Mouse (Mus musculus) activated CD4-positive, CD25-positive, alpha-beta regulatory T cell, adult 4 months (primary cell): Measurements from ENCODE around the gene Dock2. TPM values are rescaled to one million over a fixed set of nuclear protein-coding genes. Genes with fewer than 3 reads are reported as not detected.

Source experiments
- ATAC-seq: one replicate; pipeline ENCODE4 v1.8.0; 2017
- polyA plus RNA-seq, 2 experiments: library from polyadenylated mRNA; unstranded; fragments of 100-300 nt; shearing (Covaris generic); gene quantifications; one replicate each; pipeline ENCODE4 v1.2.1; 2017

Dock2 gene
- polyA plus RNA-seq, 2 experiments from 2014 or later, result 271 to 290 TPM

GRCm38 (mm10) chr11:34339693-34340092, 444.0 kb downstream of the Dock2 start:
- no peak for ATAC-seq

- ATAC-seq, result no peak
These were observed 445.8 kb downstream of the Dock2 start for GRCm38 (mm10) chr11:34337907-34338306.

DNA sequence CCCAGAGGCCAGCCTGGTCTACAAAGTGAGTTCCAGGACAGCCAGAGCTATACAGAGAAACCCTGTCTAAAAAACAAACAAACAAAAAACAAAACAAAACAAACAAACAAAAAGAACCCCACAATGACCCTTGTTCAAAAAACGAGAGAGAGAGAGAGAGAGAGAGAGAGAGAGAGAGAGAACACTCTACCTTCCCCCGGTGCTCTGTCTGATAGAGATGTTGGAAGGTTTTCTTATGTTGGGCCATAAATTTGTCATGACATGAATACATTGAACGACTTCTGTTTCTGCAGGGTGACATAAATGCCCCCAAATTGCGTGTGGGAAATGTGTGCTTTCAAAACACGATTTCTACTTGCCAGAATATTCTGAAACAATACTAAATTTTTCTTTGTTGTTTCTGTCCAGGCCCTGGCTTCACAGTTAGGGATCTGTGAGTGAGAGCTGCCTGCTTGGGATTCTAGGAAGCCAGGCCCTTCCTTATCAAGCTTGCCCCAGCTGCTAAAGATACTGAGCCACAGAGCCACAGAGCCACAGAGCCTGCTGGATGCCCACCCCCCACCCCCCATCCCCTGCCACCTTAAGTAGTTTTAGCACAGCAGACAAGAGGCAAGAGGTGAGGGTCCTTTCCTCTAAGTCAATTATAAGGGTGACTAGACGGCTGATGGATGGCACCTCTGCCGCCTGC, 451.2 kb downstream of the Dock2 start:
- ATAC-seq, result no peak

- no peak for ATAC-seq
These were observed 460.0 kb downstream of the Dock2 start for GRCm38 (mm10) chr11:34323664-34324063.

DNA sequence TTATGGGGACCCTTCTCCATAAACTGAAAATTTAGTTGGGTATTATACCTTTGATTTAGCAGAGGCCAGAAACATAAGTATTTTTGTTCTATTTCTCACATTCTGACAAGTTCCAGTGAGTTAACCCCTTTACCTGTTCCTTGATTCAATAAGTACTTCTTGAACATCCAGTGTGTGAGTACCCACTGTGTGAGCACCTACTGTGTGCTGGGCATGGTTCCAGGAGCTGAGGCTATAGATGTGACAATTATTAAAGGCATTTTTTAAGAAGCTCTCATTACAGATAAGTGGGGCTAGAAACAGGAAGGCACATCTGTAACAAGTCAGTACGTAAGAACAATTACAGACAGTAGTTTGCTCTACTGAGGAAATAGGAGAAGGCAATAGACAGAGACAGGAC, 464.4 kb downstream of the Dock2 start:
- no peak for ATAC-seq

GRCm38 (mm10) chr11:34317001-34317400, 466.7 kb downstream of the Dock2 start:
- ATAC-seq, result no peak

DNA sequence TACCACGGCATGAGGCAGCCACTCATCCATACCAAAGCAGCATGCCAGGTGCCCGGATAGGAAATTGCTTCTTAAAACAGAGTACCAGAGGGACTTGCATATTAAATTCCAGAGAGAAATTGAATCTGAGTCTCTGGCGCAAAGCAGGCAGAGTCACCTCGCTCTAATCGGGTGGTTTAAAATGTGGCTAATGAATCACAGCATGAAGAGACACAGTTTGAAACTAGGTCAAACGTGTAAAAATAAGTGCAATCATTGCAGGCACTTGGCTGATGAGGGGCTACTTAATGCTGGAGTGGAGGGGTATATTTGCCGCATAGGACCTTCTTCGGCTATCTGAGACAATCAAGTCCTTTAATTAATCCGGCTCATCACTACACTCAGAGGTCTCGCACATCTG, 467.5 kb downstream of the Dock2 start:
- no peak for ATAC-seq

- no peak for ATAC-seq
These were observed 468.3 kb downstream of the Dock2 start for GRCm38 (mm10) chr11:34315383-34315782.

GRCm38 (mm10) chr11:34314534-34315379, 468.9 kb downstream of the Dock2 start, which contains the start of gene Fam196b:
Gene Fam196b, plus strand, starts transcription at chr11:34314822.
- ATAC-seq, result no peak

- no peak for ATAC-seq
These were observed 471.5 kb downstream of the Dock2 start for GRCm38 (mm10) chr11:34312208-34312607.

DNA sequence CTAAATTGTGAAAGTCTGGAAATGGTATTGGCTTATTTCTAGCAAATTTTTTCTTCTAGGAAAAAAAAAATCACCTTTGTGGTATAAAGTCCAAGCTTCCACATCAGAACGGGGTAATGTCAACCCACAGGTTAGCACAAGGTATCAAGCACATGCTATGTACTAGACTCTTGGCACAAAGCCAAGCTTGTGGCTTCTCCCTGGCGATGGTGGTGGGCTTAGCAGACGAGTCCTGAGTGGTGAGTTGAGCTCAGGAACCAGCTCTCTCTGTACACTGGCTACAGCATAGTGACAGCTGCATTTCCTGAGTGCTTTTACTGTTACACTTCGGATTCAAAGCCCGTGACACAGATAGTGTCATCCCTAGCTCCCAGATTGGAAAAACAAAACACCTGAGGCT, 472.0 kb downstream of the Dock2 start:
- ATAC-seq, result no peak

GRCm38 (mm10) chr11:34309360-34309759, 474.3 kb downstream of the Dock2 start:
- ATAC-seq, result no peak

- no peak for ATAC-seq
These were observed 475.0 kb downstream of the Dock2 start for GRCm38 (mm10) chr11:34308731-34309130.

- no peak for ATAC-seq
These were observed 477.5 kb downstream of the Dock2 start for GRCm38 (mm10) chr11:34306231-34306630.

- no peak for ATAC-seq
These were observed 483.6 kb downstream of the Dock2 start for GRCm38 (mm10) chr11:34300064-34300463.

DNA sequence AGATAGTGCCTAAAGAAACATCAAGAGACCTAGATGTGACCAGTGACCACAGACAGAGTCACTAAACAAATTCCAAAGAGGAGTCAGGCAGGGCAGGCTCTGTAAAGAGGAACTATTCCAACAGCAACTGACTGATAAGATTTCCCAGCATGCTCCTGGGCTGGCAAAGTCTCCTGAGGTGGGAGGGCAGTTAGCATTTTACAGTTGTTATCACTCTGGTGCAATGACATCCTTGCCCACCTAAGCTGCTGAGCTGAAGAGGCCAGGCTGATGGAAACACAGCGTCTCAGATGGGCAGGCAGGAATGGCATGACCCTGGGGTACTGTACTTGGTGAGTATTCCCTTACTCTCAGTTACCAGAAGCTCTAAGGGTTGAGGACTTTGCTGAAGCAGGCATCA, 484.1 kb downstream of the Dock2 start:
- ATAC-seq, result no peak

DNA sequence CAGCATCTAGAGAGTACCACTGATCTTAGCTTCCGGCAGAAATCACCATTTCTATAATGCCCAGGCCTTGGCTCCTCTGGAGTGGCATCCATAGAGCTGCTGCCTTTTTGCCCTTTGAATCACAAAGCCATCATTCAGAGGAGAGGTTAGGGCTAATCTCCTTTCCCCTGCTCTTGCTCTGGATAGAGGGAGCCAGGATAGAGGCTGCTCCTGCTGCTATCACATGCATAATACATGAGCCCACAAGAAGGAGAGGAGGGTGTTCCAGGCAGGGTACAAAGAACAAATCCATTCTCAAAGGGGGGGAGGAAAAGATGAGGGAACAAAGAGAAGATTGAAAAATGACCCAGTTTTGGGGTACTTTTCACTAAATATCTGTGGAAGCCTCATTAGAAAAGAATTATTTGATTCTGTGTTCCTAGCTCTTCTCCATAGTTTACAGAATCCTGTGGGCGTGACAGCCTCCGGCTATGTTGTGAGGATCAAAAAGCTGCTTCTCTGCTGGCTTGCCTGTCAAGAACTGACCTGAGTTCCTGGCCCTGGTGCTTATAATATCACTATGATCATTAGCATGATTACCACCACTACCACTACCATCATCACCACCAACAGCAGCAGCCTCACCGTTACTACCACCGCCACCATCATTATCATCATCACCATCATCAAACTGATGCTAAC, 485.9 kb downstream of the Dock2 start:
- ATAC-seq, result no peak

DNA sequence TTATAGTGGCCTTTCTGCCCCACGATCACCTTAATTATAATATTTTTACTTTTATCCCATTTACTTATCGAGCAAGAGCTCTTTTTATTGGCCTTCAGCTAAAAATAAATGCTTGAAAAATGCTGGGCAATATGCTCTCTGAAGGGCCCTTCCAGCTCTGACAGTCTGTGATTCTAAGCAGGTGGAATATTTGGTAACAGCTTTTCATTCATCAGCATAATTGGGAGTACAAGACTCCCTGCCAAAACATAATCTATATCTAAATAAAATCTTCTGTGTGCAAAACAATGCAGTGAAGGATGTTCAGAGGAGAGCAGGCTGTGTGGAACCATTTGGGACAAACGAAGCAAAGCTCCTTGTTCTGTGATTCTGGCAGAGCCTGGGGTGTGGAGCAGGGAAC, 492.4 kb downstream of the Dock2 start:
- ATAC-seq, result no peak

GRCm38 (mm10) chr11:34290708-34291107, 493.0 kb downstream of the Dock2 start:
- no peak for ATAC-seq

GRCm38 (mm10) chr11:34290265-34290664, 493.4 kb downstream of the Dock2 start:
- no peak for ATAC-seq

DNA sequence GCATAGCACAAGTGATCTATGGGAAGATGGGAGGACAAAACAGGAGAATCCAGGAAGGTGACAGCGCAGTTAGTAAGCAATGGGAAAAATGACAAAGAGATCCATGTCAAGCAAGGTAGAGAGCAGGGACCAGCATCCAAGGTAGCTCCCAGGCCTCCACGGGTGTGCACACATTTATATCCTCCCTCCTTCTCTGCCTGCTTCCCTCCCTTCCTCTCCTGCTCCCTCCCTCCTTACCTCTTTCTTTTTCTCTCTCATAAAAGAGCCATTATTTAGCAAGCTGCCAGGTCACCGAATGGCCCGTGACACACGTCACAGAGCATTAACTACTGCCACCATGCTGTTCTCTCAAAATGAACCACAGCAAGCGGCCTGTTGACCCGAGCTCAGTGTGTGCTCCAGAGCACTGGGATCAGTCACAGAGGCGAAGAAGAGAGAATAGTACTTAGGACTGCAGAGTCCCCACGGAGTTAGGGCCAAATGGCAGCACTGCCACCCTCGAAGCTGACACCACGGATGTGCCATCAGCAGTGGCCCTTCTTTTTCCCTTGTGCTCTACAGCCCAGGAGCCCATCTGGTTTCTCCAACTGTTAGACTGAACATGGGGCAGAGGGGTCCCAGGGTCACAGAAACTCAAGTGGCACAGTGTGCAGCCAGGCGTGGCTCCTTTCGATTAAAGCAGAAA, 499.4 kb downstream of the Dock2 start:
- no peak for ATAC-seq

DNA sequence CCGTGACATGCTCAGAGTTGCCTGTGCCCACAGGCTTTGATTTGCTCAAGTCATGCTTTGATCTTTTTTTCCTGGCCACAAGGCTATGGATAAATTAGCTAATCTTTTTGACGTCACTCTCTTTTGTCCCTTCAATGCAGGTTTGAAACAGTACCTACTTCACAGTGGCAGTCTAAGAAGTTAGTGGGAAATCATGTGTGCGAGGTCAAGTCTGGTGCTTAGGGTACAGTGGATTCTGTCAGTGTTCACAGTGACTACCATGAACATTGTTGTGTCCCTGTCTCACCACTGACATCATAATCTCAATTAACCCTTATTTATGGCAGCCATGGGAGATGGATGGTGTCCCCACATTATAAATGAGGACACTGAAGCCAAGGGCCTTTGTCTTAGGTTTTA, 506.6 kb downstream of the Dock2 start:
- ATAC-seq, result no peak
